Mouse (Mus musculus): Measurements from ENCODE around the gene Olfr1432. TPM values are rescaled to one million over a fixed set of nuclear protein-coding genes. Genes with fewer than 3 reads are reported as not detected.
"Not testable (repeated sequence)": the region's sequence is repeated elsewhere in the genome, so short reads cannot be mapped to it uniquely, and the experiment has no call there.

Gene Olfr1432
- polyA plus RNA-seq (2012; fragmentation: generic; extraction: Trizol), result not detected

GRCm38 (mm10) chr19:12232496-12232895 lies at the start of gene Olfr1432:
TSS of gene Olfr1432 (minus strand) at chr19:12232596.
- not testable (repeated sequence) for H3K27me3 ChIP-seq (ENCODE audit: control insufficient read depth, insufficient read depth, insufficient read length); H3ac ChIP-seq (ENCODE audit: control insufficient read depth, insufficient read length); H3K36me3 ChIP-seq (ENCODE audit: control insufficient read depth, insufficient read depth); H3K4me2 ChIP-seq (ENCODE audit: low read depth); H3K79me2 ChIP-seq (ENCODE audit: control insufficient read depth, insufficient read depth); H3K4me3 ChIP-seq

GRCm38 (mm10) chr19:12279554-12279953 lies 47.2 kb upstream of the Olfr1432 start, which contains the start of gene Olfr1434:
TSS of gene Olfr1434 (plus strand) at chr19:12279854.
- Histone ChIP-seq H3K27me3 (ENCODE audit: control insufficient read depth, insufficient read depth, insufficient read length) (no peaks in the 10 kb centered on the region), H3K4me3 (no peak within 1 kb of the TSS), H3K79me2 (ENCODE audit: control insufficient read depth, insufficient read depth) (no peaks in the 10 kb centered on the region), H3ac (ENCODE audit: control insufficient read depth, insufficient read length) (no peak within 1 kb of the TSS), H3K4me2 (ENCODE audit: low read depth) (no peak within 1 kb of the TSS), H3K36me3 (ENCODE audit: control insufficient read depth, insufficient read depth) (no peaks in the 10 kb centered on the region)
- TF ChIP-seq USF1 (IDR thresholded peaks at IDR 0.05; ENCODE audit: low read depth) (no peak), MAX (IDR thresholded peaks at IDR 0.05; ENCODE audit: low read depth) (no peak), POLR2A (IDR thresholded peaks at IDR 0.05; ENCODE audit: insufficient read length, low read depth) (no peak), MYOD1 (IDR thresholded peaks at IDR 0.05; ENCODE audit: control insufficient read depth in 1 of 3, insufficient read length in 2 of 3, low read depth in 2 of 3) (no peak), REST (IDR thresholded peaks at IDR 0.05; ENCODE audit: insufficient read depth, insufficient read length) (no peak), TCF3 (IDR thresholded peaks at IDR 0.05; ENCODE audit: insufficient read length, low read depth) (no peak), MYOG (IDR thresholded peaks at IDR 0.05; ENCODE audit: control insufficient read depth in 1 of 3, insufficient read depth in 1 of 3, insufficient read length in 2 of 3, low read depth in 2 of 3) (no peak), SRF (IDR thresholded peaks at IDR 0.05; ENCODE audit: control insufficient read depth, insufficient read length, low read depth) (no peak), CEBPB (IDR thresholded peaks at IDR 0.05; ENCODE audit: insufficient read depth, poor library complexity, severe bottlenecking) (no peak), TCF12 (IDR thresholded peaks at IDR 0.05; ENCODE audit: insufficient read depth, poor library complexity, severe bottlenecking) (no peak), E2F4 (IDR thresholded peaks at IDR 0.05; ENCODE audit: insufficient read depth) (no peak), POLR2AphosphoS2 (IDR thresholded peaks at IDR 0.05; ENCODE audit: insufficient read length, low read depth) (no peak)

GRCm38 (mm10) chr19:12260732-12261131 lies 28.3 kb upstream of the Olfr1432 start, which contains the start of gene Olfr235:
TSS of gene Olfr235 (plus strand) at chr19:12261032.
- Histone ChIP-seq H3ac (ENCODE audit: control insufficient read depth, insufficient read length) (no peak within 1 kb of the TSS), H3K36me3 (ENCODE audit: control insufficient read depth, insufficient read depth) (no peaks in the 10 kb centered on the region), H3K4me3 (no peak within 1 kb of the TSS), H3K79me2 (ENCODE audit: control insufficient read depth, insufficient read depth) (no peaks in the 10 kb centered on the region), H3K27me3 (ENCODE audit: control insufficient read depth, insufficient read depth, insufficient read length) (no peaks in the 10 kb centered on the region), H3K4me2 (ENCODE audit: low read depth) (no peak within 1 kb of the TSS)
- TF ChIP-seq CEBPB (IDR thresholded peaks at IDR 0.05; ENCODE audit: insufficient read depth, poor library complexity, severe bottlenecking) (no peak), POLR2A (IDR thresholded peaks at IDR 0.05; ENCODE audit: insufficient read length, low read depth) (no peak), TCF12 (IDR thresholded peaks at IDR 0.05; ENCODE audit: insufficient read depth, poor library complexity, severe bottlenecking) (no peak), REST (IDR thresholded peaks at IDR 0.05; ENCODE audit: insufficient read depth, insufficient read length) (no peak), E2F4 (IDR thresholded peaks at IDR 0.05; ENCODE audit: insufficient read depth) (no peak), MYOD1 (IDR thresholded peaks at IDR 0.05; ENCODE audit: control insufficient read depth in 1 of 3, insufficient read length in 2 of 3, low read depth in 2 of 3) (no peak), MAX (IDR thresholded peaks at IDR 0.05; ENCODE audit: low read depth) (no peak), USF1 (IDR thresholded peaks at IDR 0.05; ENCODE audit: low read depth) (no peak), MYOG (IDR thresholded peaks at IDR 0.05; ENCODE audit: control insufficient read depth in 1 of 3, insufficient read depth in 1 of 3, insufficient read length in 2 of 3, low read depth in 2 of 3) (no peak), POLR2AphosphoS2 (IDR thresholded peaks at IDR 0.05; ENCODE audit: insufficient read length, low read depth) (no peak), TCF3 (IDR thresholded peaks at IDR 0.05; ENCODE audit: insufficient read length, low read depth) (no peak), SRF (IDR thresholded peaks at IDR 0.05; ENCODE audit: control insufficient read depth, insufficient read length, low read depth) (no peak)

- H3K27me3 ChIP-seq (ENCODE audit: control insufficient read depth, insufficient read depth, insufficient read length), result no peaks in the 10 kb centered on the region
- no peak within 1 kb of the TSS for H3K4me3 ChIP-seq
- H3K79me2 ChIP-seq (ENCODE audit: control insufficient read depth, insufficient read depth), result no peaks in the 10 kb centered on the region
- no peak within 1 kb of the TSS for H3K4me2 ChIP-seq (ENCODE audit: low read depth)
- TF ChIP-seq E2F4 (IDR thresholded peaks at IDR 0.05; ENCODE audit: insufficient read depth) (no peak), SRF (IDR thresholded peaks at IDR 0.05; ENCODE audit: control insufficient read depth, insufficient read length, low read depth) (no peak), REST (IDR thresholded peaks at IDR 0.05; ENCODE audit: insufficient read depth, insufficient read length) (no peak), POLR2A (IDR thresholded peaks at IDR 0.05; ENCODE audit: insufficient read length, low read depth) (no peak), CEBPB (IDR thresholded peaks at IDR 0.05; ENCODE audit: insufficient read depth, poor library complexity, severe bottlenecking) (no peak), USF1 (IDR thresholded peaks at IDR 0.05; ENCODE audit: low read depth) (no peak), MYOD1 (IDR thresholded peaks at IDR 0.05; ENCODE audit: control insufficient read depth in 1 of 3, insufficient read length in 2 of 3, low read depth in 2 of 3) (no peak), MAX (IDR thresholded peaks at IDR 0.05; ENCODE audit: low read depth) (no peak), MYOG (IDR thresholded peaks at IDR 0.05; ENCODE audit: control insufficient read depth in 1 of 3, insufficient read depth in 1 of 3, insufficient read length in 2 of 3, low read depth in 2 of 3) (no peak), POLR2AphosphoS2 (IDR thresholded peaks at IDR 0.05; ENCODE audit: insufficient read length, low read depth) (no peak), TCF12 (IDR thresholded peaks at IDR 0.05; ENCODE audit: insufficient read depth, poor library complexity, severe bottlenecking) (no peak), TCF3 (IDR thresholded peaks at IDR 0.05; ENCODE audit: insufficient read length, low read depth) (no peak)
- H3K36me3 ChIP-seq (ENCODE audit: control insufficient read depth, insufficient read depth), result no peaks in the 10 kb centered on the region
- no peak within 1 kb of the TSS for H3ac ChIP-seq (ENCODE audit: control insufficient read depth, insufficient read length)
These were observed 9.2 kb upstream of the Olfr1432 start, which contains the start of gene Olfr262 for GRCm38 (mm10) chr19:12241559-12241958. TSS of gene Olfr262 (minus strand) at chr19:12241659.

GRCm38 (mm10) chr19:12200334-12200733 lies 32.1 kb downstream of the Olfr1432 start, which contains the start of gene Olfr1431:
TSS of gene Olfr1431 (plus strand) at chr19:12200634.
- TF ChIP-seq POLR2AphosphoS2 (IDR thresholded peaks at IDR 0.05; ENCODE audit: insufficient read length, low read depth) (no peak), E2F4 (IDR thresholded peaks at IDR 0.05; ENCODE audit: insufficient read depth) (no peak)
- Histone ChIP-seq H3K36me3 (ENCODE audit: control insufficient read depth, insufficient read depth) (no peaks in the 10 kb centered on the region), H3K79me2 (ENCODE audit: control insufficient read depth, insufficient read depth) (no peaks in the 10 kb centered on the region), H3K4me3 (no peak within 1 kb of the TSS), H3K4me2 (ENCODE audit: low read depth) (no peak within 1 kb of the TSS), H3K27me3 (ENCODE audit: control insufficient read depth, insufficient read depth, insufficient read length) (no peaks in the 10 kb centered on the region), H3ac (ENCODE audit: control insufficient read depth, insufficient read length) (no peak within 1 kb of the TSS)

- not testable (repeated sequence) for H3ac ChIP-seq (ENCODE audit: control insufficient read depth, insufficient read length); H3K4me2 ChIP-seq (ENCODE audit: low read depth); H3K79me2 ChIP-seq (ENCODE audit: control insufficient read depth, insufficient read depth); H3K27me3 ChIP-seq (ENCODE audit: control insufficient read depth, insufficient read depth, insufficient read length); H3K4me3 ChIP-seq; H3K36me3 ChIP-seq (ENCODE audit: control insufficient read depth, insufficient read depth)
These were observed 33.3 kb downstream of the Olfr1432 start for GRCm38 (mm10) chr19:12199076-12199475.

Measured in myocyte (in vitro differentiated cells).